Mouse (Mus musculus): ENCODE results near the gene Slc4a8.

- TF ChIP-seq POLR2A (IDR thresholded peaks at IDR 0.05; ENCODE audit: low read depth, low read length): no peak
- no peak for TF ChIP-seq CTCF (IDR thresholded peaks at IDR 0.05; ENCODE audit: borderline replicate concordance, insufficient read depth, low read length)
Measured at GRCm38 (mm10) chr15:100865556-100865955, 104.0 kb downstream of the Slc4a8 start.

All from embryonic fibroblast, embryonic 13.5 days (primary cell).